Mouse (Mus musculus) granulocyte monocyte progenitor cell, adult 5-6 weeks (primary cell): Measurements from ENCODE around the gene Glul. TPM values are rescaled to one million over a fixed set of nuclear protein-coding genes. Genes with fewer than 3 reads are reported as not detected.
"Not testable (repeated sequence)": the region's sequence is repeated elsewhere in the genome, so short reads cannot be mapped to it uniquely, and the experiment has no call there.

Experiments used
- ATAC-seq: replicated peaks from 2 replicates; pipeline ENCODE4 v1.8.0; 2016; ENCODE audit warnings: mild to moderate bottlenecking, moderate TSS enrichment, inconsistent platforms; ENCODE audit not compliant: poor library complexity, severe bottlenecking
- total RNA-seq, 2 experiments: library from RNA; stranded (forward) in 1 of 2; stranded (reverse) in 1 of 2; fragments of 200-712, 200-1000 nt in 1 of 2; fragments of >200 nt in 1 of 2; fragmentation: Nextera tagmentation in 1 of 2; gene quantifications; 2 replicates each; pipeline ENCODE4 v1.2.3; 2014 to 2017

Glul gene
- 60.4 and 67.3 TPM in 2 replicates for total RNA-seq (2014; fragmentation: Nextera tagmentation)
- 50.7 and 59.0 TPM in 2 replicates for total RNA-seq (2017)

DNA sequence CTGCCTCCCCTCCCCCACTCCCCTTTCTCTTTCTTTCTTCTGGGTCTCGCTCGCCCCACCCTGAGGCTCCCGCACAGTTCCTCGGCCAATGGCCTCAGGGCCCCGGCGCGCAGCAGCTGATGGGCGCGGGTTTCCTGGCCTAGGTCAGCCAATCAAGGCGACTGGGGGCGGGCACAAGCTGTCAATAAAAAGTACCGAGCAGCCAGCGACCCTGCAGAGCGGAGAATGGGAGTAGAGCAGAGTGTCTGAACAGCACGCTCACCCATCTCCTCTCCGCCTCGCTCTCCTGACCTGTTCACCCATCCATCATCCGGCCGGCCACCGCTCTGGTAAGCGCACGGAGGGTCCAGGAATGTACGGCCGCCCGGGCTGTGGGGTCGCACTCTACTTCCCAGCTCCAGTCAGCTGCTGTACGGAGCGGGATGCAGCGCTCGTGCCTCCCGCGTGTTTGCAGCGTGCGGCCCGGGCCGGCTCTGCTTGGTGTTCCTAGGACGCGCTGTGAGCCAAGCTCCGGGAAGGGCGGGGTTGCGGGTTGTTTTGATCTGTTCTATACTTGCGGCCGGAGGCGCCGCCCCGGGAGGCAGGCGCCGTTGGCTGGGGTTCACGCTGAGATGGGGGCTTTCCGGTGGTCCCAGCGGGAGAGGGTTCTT, at the start of gene Glul, which contains the start of gene Teddm2:
Glul (plus strand) TSS at position 214 of the 650 bp plus-strand sequence.
Teddm2 (minus strand) TSS at position 498 of the 650 bp plus-strand sequence.
- peak; percentile 84 for ATAC-seq

DNA sequence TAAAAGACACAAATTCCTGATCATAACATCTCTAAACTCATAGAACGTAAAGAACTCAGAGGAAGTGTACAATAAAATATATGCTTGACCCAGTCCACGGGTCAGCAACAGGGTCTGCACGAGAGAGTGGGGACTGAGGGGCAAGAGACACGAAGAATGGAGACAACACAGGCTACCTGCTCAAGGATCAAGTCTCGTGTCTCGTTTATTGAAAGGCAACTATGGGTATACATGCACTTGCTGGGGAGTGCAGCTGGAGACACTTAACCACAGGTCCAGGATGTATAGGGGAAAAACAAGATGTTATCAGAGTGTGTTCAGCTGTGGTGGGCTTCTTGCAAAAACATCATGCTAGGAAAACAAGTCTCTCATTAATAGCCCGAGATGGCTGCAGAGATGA, 47.0 kb upstream of the Glul start:
- ATAC-seq = not testable (repeated sequence)

DNA sequence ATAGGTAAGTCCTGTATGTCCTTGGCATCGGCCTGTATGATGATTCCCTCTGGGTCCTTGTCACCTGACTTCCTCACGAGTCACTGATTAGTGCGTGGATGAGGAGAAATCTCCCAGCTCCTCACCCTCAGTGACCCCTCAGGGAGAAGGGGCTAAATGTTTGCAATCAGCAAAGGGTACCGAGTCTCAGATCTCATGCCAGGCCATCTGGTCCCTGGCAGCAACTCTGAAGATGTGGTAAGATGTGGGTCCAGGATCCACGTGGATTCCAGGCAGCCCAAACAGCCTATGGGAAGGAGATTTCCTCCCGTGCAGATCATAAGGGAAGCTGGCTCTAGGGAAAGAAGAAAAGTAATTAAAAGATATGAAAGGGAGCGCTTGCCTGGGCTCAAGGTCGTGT, 43.8 kb upstream of the Glul start:
- ATAC-seq = no peak

DNA sequence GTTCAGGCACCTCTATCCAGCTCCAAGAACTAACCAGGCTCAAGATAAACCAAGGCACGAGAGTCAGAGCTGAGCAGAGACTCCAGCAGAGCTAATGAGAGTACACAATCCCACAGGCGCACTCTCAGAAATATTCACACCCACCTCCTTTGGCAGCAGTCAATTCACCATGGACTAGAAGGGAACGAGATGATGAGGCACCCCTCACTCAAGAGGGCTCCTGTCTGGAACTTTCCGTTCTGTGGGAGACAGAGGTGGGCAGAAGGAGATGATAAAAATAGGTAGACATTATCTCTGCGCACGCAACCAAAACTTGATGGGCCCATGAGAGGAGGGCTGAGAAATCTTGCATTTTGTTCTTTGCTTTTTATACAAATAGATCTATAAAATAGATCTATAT, 25.7 kb upstream of the Glul start, which contains the start of gene Teddm1b:
Teddm1b (plus strand) TSS at position 301 of the 400 bp plus-strand sequence.
- ATAC-seq = no peak

DNA sequence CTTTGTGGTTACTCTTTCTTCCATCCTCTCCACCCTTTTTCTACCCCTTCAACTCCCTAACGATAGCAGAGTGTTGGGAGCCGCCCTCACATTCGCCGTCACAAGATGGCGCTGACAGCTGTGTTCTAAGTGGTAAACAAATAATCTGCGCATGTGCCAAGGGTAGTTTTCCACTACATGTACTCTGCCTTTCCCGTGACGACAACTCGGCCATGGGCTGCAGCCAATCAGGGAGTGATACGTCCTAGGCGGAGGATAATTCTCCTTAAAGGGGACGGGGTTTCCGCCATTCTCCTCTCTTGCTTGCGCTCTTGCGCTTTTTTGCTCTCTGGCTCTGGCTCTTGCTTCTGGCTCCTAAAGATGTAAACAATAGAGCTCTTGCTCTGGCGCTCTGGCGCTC, 19.4 kb upstream of the Glul start:
- not testable (repeated sequence) for ATAC-seq

DNA sequence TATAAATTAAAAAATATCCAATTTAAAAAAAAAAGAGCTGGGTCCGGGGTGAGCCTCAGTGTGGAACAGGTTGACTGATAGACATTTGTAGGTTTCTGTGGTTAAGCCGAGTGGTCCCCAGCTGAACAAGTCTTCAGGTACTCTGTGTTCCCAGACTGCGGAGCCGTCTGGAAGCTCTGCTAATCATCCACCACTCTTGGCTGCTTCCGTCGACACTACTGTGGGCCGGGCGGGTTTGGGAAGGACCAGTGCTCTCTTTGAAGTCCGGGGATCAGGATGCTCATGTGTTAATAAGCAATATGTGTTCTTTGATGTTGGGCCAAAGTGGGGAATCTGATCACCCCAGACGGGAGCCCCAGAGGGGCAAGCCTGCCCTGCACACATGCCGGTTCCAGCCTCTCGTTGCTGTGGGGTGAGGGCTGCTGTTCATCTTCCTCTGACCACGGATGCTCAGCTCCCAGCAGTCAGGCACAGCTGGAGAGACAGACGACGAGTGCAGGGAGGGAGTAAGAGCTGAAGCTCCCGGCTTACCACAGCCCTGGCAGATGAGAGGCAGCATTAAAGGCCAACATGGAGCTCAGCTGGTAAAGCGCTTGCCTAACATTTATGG, 13.6 kb upstream of the Glul start:
- no peak for ATAC-seq

DNA sequence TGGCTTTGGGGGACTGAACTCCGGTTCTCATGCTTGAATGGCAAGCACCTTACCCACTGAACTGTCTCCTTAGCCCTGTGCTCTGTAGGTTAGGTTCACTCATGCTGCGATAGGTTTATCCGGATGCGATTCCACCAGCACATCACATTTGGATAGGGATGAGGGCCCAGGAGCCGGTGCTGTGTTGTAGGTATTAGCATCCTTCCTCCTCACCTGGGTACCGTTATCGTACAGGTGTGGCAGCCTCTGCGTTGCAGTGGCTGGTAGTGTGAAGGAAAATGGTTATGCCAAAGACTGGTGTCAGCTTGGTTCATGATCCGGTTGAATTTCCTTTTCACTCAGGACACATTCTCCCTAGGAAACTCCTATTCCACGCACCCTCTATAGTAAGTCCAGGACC, 9.6 kb upstream of the Glul start:
- ATAC-seq = no peak

DNA sequence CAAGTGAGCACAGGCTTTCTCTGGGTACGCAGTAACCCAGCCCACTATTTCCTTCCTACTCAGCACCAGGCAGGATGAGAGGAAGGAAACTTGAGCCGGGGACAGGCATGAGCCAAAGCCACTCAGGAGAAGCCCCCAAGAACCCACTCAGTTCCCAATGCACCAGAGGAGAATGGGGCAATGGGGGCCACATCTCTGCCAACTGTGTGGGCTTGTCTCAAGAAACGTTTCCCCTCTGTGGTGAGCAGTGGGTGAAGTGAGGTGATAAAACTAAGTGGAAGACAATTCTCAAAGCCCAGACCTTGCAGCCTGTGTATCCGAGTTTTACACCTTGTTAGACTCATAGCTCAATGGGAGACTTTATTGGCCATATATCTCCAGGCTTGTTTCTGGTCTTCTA, 8.3 kb upstream of the Glul start, which contains the start of gene Teddm1a:
Teddm1a (plus strand) TSS at position 301 of the 400 bp plus-strand sequence.
- ATAC-seq = no peak

DNA sequence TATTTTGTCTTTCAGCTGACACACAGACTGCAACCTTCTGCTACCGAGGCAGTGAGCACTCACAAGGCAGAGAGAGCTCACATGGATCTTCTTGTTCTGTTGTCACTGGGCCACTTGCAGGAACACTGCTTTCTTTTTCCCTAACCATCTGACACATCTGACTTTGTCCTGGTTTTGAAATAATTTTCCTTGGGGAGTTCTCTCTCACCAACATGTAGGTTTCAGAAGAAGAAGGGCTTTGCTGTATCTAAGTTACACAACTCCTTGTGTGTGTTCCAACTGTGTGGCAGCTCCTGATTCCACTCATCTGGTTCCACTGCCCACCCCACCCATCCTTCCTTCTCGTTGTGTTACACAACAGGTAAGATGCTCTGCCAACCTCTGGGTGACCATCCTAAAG, 6.0 kb upstream of the Glul start:
- ATAC-seq = no peak

DNA sequence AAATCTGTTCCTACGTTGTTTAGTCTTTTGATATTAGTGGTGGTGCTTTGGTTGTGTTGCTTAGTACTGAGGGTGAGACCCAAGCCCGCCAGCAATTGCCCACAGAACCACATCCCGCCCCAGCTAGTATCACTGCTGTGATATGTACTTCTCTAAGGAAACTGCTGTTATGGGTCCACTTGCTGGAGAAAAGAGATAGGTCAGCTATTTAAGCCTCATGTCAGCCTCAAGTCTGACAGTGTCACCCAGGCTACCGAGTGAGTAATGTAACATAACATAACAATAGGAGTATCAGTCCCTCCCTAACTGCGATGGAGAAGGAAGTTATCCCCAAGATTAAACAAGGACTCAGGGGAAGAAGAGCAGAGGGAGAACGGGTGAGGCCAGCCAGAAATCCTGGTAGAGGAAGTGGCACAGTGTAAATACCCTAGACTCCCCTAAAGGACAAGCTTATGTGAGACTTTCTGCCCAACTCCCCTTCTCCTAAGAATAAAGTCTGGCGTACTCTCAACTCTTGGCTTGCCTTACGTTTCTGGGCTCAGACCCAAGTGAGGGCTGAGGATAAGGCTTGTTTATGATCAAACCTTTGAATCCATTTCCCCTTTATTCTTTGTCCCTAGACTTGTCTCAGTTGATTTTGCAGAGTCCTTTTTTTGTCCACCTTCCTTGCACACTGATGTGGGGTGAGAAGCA, 5.4 kb upstream of the Glul start:
- ATAC-seq = no peak

DNA sequence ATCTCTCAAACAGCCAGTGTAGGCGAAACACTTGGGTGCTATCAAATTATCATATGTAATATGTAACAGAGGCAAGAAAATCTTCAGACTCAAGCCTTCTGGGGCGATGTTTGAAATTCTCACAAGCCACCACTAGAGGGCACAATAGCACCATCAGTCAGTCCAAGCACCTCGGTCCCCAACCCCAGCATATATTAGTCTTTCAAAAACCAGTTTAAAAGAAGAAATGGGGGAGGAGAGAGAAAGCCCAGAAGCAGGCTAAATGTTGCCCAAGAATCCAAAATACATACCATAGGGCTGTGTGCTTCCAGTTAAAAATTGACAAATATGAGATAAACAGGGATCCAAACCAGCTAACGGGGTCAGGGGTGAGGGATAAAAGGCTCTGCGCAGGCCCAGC, 4.8 kb upstream of the Glul start:
- ATAC-seq = peak; percentile 38

DNA sequence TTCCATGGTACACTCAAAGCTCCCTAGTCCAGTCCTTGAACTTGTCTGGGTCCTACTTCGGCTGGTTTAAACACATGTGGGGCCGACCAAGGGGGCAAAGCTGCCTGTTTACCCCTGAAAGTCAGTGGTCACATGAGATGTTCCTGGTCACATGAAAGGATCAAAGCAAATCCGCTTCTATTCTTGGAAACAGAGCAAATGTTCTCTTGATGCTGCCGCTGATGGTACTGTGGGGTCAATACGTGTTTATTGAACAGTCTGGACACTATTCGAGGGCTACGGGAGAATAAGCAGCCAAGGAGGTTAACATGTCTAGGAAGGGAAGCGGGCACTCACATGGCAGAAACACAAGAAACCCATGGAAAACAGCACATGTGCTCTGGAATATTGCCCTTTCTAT, 2.5 kb upstream of the Glul start:
- no peak for ATAC-seq

DNA sequence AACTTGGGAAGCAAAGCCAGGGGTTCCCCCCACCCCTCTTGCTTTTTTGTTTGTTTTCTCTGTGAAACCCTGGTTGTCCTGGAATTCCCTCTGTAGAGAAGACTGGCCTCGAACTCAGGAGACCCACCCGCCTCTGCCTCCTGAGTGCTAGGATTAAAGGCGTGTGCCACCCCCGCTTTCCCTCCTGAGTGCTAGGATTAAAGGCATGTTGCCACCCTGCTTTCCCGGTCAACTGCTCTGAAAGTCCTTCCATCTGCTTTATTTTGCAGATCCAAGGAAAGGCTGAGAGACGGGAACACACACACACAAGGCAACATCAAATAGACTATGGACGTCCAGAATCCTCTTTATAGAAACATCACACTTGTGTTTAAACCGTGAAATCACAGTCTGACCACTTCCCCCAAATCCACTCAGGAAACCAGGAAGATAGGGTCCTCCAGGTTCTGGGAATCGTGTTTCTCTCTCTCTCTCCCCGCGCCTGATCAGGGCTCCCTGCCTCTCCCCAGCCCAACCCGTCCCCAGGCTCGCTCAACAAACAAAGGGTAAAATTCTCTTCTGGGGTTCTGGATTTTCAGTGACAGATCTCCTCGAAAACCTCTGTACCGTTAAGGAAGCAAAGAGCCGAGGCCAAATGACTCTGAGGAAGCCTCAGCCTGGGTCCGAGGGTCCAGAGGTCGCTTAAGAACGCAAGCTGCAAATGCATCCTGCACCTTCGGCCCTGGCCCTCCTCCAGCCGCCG, 584 bp upstream of the Glul start:
- ATAC-seq = no peak

DNA sequence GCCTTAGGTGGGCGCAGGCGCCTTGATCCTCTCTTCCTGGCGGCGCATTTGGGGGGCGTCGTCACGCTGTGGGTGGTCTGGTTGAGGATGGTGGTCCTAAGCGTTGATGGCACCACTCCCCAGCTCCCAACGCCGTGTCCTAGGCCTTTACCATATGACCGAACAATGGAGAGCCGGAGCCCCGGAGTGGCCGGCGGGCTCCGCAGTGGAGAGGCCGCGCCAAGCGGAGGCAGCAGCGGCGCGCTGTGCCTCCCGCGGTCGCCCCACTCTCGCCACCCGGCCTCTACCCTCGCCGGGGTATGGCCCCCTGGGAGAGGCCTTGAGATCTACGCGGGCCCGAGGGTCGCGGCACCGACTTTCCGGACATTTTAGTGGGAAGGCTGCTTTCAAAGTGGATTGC, 637 bp downstream of the Glul start:
- ATAC-seq = peak; percentile 15

DNA sequence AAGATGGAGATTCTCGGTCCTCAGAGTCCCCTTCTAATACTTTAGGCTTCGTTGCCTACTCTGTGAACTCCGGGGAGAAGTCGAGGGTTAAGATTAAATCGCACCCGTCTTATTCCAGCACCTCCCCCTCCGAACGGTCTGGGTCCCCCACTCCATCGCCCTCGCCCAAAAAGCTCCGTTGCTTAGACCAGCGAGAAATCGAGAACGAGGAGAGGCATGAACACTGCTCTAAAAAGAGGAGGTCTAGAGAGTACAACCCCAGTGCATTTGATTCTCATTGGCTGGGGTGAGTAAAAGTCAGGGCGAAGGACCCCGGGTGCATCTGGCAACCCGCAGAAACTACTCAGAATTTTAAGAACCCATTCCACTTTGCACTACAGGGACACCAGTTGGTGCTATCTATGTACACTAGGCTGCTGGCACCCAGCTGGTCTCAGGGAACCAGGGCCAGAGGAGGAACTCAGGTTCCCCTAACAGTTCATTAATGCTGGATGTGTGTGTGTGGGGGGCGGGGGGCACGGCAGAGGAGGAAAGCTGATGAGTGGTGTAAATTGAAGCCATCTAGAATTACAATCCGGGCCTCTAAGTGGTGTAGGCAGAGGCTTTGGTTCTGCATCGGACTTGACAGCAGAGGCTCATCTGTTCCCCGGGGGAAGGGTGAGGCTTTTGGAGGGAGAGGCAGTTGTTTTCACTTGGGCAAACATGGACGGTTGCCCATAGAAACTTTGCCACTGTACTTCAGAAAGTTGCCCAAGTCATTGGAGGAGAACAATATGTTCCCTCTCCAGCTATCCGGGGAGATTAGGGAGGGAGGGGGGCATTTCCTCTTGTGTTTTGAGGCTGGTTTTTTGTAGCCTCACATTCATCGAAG, 1.4 kb downstream of the Glul start:
- ATAC-seq = peak; percentile 23

DNA sequence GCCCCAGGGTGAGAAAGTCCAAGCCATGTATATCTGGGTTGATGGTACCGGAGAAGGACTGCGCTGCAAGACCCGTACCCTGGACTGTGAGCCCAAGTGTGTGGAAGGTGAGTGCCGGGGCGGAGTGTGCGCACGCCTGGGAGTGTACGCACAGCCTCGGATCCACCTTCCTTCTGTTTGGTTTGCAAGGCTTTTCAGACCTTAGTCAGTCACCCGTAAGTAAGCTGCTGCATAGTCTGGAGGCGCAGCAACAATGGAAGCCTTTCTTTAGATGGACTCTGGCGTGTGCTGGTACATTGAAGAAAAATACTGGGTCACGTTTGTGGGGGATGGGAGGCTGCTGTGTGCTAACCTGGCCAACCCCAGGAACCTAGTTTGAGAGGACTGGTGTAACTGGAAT, 3.3 kb downstream of the Glul start:
- no peak for ATAC-seq

DNA sequence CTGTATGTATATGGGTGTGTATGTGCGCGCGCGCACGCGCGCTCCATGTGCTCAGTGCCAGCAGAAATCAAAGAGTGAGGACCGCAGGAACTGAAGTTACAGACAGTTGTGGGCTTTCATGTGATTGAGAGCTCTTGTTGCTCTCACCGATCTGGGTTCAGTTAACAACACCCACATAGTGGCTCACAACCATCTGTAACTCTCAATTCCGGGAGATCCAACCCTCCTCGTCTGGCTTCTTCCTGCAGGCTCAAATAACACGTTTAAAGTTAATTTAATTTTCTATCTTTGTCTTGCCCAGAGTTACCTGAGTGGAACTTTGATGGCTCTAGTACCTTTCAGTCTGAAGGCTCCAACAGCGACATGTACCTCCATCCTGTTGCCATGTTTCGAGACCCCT, 4.5 kb downstream of the Glul start:
- ATAC-seq = no peak

DNA sequence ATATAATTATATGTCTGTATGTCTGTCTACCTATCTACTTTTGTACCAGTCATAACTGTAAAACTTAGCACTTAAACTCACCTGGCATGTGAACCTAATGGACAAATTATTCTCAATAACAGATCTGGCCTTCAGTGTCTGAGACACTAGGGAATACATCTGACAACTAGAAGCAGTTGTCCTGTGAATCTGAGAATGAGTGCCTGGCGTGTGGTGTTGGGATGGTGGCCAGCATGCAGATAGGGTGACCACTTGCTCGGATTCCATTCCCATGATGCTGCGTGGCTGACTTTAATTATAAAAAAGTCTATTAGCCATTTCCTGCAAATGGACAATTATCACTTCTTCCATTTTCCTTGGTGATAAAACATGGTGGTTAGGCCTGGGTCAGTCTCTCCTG, 6.1 kb downstream of the Glul start:
- ATAC-seq = no peak

DNA sequence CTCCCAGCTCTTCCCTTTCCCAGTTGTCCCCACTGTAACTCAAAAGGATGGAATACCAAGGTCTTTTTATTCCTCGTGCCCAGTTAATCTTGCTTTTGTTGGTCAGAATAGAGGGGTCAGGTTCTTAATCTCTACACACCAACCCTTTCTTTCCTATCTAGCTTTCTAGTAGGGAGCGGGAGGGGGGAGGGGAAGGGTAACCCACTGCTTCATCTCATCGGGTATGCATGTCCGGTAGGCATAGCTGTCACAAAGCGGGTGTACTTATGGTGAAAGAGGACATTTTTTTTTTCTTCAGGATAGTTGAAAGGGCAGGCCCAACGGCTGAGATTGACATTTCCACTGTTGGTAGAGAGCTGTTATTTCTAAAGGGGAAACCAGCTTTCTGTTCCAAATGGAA, 8.5 kb downstream of the Glul start:
- ATAC-seq = no peak

DNA sequence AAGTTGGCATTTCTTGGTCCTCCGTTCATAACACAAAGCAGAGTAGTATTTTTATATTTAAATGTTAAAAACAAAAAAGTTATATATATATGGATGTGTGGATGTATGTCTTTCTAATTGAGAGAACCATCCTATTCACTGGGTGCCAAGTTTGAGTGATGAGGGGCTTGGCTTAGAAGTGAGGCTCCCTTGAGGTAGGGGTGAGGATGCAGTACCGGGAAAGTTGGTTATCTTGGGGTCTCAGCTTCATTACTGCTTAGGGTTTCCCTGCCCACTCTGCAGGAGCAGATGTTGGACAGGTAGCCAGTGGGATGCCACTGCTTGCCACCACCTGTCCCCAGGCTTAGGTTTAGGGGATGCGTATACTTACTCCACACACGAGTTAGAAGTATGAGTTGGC, 9.0 kb downstream of the Glul start:
- no peak for ATAC-seq
